Comparison of ENCODE assay signal across 9 mouse cellular contexts in the genomic region with DNA sequence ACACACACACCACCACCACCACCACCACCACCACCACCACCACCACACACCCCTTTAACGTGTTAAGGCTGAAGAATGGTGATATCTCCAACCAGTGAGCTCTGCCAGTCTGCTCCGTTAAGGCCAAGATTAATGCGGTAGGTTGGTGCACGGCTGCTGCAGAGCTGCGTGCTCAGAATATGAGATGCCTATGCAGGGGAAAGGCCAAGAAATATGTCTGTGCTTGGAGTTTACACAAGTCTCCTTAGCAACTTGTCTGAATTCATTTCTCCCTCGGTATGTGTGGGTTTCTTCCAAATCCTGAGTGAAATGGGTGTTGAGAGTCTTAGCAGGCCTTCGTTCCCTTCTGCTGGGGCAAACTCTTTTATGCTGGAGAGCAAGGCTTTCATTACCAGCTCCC.
DNase-seq lines count a peak whose midpoint lies in the region; ATAC-seq lines count a peak whose summit lies in the region.
"Had no signal": no experiment of that assay in that cellular context is flagged by ENCODE, and none has a peak within 500 bp of the region (broad histone marks: within the 10 kb centered on the region; RNA-seq: fewer than 3 reads in every experiment).

No protein-coding gene starts in this region.

- peak; percentile 28 to 37 for DNase-seq in cerebellum, postnatal 10 days
- no peak for DNase-seq in cerebellum, adult 18-20 months
- no peak for DNase-seq in neural tube, embryonic 10.5 days (ENCODE audit: extremely low spot score, low spot score)
- DNase-seq in left cerebral cortex, postnatal 14 days (ENCODE audit: low spot score in 2 of 2) = peak; percentile 19 to 63
- DNase-seq in retina, embryonic 14.5 days (ENCODE audit: low spot score) = no peak
- DNase-seq in urinary bladder, adult 18-20 months (ENCODE audit: low spot score in 2 of 2) = no peak
- DNase-seq: kidney, postnatal 14 days had no signal

- H3K36me3 ChIP-seq in neural tube, embryonic 12.5 days = peaks cover 16% of the 10 kb centered on the region
- no peaks in the 10 kb centered on the region for H3K36me3 ChIP-seq in stomach, embryonic 16.5 days (ENCODE audit: control insufficient read depth, insufficient read depth, low read length)

- WGBS in neural tube, embryonic 12.5 days = 82% methylated on average over 7 of the region's 7 CpGs
- 34% methylated on average over 7 of the region's 7 CpGs for WGBS in stomach, embryonic 16.5 days

- H3K4me3 ChIP-seq in neural tube, embryonic 12.5 days = no peak overlapping the region
- no peak overlapping the region for H3K4me3 ChIP-seq in stomach, embryonic 16.5 days (replicated peaks; ENCODE audit: low read length)

- H3K27ac ChIP-seq in neural tube, embryonic 12.5 days = 0 out of 2 replicates have a peak overlapping the region, but pooled peaks have one; percentile 0
- H3K27ac ChIP-seq in stomach, embryonic 16.5 days (ENCODE audit: low read length) = peak overlapping the region; percentile 70

- no peak overlapping the region for H3K9ac ChIP-seq in neural tube, embryonic 12.5 days
- 0 out of 2 replicates have a peak overlapping the region, but pooled peaks have one; percentile 46 for H3K9ac ChIP-seq in stomach, embryonic 16.5 days (ENCODE audit: low read length)

- H3K27me3 ChIP-seq in neural tube, embryonic 12.5 days (replicated peaks) = no peaks in the 10 kb centered on the region
- H3K27me3 ChIP-seq in stomach, embryonic 16.5 days (ENCODE audit: control insufficient read depth, insufficient read depth, low read length) = no peaks in the 10 kb centered on the region

- no peak for ATAC-seq in neural tube, embryonic 12.5 days (ENCODE audit: low FRiP score, low read depth)
- ATAC-seq in stomach, embryonic 16.5 days (ENCODE audit: insufficient read depth, low FRiP score) = peak; percentile 29; the same call in 1 of the 2 replicates

- H3K4me1 ChIP-seq in neural tube, embryonic 12.5 days = peaks cover 18% of the 10 kb centered on the region; the same call in 1 of the 2 replicates
- H3K4me1 ChIP-seq in stomach, embryonic 16.5 days (ENCODE audit: control insufficient read depth, insufficient read depth, low read length) = peaks cover 18% of the 10 kb centered on the region

- no peak overlapping the region for H3K4me2 ChIP-seq in neural tube, embryonic 12.5 days (replicated peaks)
- H3K4me2 ChIP-seq in stomach, embryonic 16.5 days (ENCODE audit: low read depth, low read length) = no peak overlapping the region

- H3K9me3 ChIP-seq in neural tube, embryonic 12.5 days = no peaks in the 10 kb centered on the region
- H3K9me3 ChIP-seq in stomach, embryonic 16.5 days (replicated peaks; ENCODE audit: control insufficient read depth, low read length) = no peaks in the 10 kb centered on the region

- intact Hi-C loops in left cerebral cortex, postnatal 14 days (cut with DNase I) = no loop called here

Comparison
In these comparisons a context has a peak if more than half of its experiments do, and no peak if none do; other contexts are left out.
1. DNase-seq: peak in cerebellum, postnatal 10 days (2 of 2) and left cerebral cortex, postnatal 14 days (2 of 2); none in cerebellum, adult 18-20 months (0 of 2), neural tube, embryonic 10.5 days (single experiment), retina, embryonic 14.5 days (single experiment) and urinary bladder, adult 18-20 months (0 of 2).